Mouse (Mus musculus) retina, postnatal 1 day (tissue): ENCODE data around the gene Rnasel.

ENCODE experiments used
- DNase-seq: peaks from one replicate; pipeline ENCODE4 v3.0.0-alpha.2; 2012

The Rnasel gene

DNA sequence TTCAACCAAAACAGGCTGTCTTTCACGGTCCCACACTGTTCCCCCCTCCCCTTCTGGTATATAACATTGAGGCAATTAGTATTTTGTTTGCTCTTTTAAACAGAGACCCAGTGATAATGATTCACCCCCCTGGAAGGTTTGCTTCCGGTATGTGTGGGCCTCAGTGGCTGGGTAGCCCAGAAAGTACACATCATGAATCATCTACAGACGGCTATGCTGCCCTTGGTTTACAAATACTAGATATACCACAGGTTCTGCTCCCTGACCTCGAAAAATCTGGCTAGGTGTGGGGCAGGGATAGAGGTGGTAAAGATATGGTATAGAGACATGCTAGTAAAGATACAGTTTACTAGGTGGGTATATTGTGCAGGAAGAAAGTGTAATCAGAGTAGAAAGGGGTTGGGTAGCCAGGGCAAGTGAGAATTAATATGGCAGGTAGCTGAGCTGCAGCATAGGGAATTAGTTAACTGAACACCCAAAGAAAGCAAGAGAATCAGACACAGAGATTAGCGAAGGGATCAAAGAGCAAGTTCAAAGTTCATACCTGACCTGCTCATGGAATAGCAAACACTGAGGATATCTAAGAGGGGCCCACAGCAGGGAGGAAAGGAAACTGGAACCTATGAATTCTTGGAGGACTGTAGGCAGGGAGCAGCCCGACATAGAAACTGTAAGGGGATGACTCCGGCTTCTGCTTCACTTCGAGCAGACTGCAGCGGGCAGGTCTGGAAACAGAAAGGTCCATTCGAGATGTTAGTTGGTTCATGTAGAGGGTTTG, 21.0 kb downstream of the Rnasel start:
- DNase-seq: no peak

DNA sequence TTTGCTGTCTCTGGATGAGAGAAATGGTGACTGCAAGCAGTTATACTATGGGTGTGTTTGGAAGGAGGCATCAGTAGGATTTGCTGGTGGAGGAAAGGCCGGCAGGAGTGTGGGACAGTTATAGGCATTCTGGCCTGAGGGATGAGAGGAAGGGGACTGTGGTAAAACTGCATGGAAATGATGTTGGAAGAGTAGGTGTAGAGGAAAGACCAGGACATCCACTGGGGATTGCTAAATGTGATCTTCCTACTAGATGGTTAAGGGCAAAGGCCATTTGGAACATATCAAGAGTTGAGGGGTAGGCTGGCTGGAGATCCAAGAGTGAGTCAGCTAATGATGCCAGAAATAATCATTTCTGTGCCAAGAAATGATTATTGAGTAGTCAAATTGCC, 21.5 kb downstream of the Rnasel start:
- no peak for DNase-seq

DNA sequence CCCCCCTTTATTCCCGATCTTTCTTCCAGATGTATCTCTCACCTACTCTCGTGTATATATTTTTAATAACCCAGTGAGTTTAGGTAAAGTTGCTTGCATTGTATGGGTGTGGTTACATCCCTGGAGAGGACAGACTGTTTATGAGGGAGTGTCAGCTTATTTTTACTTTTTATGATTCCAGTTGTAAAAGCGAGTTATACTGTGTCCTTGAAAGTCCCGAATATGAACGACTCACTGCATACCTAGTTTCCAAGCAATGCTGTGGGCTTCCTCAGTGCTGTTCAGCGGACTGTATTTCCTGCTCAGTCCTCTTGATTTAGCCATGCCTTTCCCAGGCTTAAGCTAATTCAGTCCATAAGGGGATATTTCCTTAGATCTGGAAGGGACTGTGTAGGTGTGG, 25.9 kb downstream of the Rnasel start:
- no peak for DNase-seq

DNA sequence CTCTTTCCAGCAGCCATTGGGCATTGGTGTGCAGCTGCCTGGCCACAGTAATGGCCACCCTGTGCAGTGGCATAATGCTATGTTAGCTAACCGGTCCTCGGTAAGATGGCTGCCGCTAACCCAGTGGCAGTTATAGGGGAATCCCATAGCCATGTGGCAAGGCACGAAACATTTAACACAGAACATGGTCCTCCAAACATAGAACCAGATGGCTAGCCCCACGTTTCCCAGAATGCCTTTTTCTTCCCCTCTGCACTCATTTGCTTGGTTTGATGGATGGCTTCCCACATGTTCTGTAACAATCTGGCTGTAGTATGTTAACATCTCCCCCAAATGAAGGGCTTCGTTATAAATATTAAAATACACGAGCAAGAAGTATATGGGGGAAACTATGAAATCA, 27.0 kb downstream of the Rnasel start:
- no peak for DNase-seq

DNA sequence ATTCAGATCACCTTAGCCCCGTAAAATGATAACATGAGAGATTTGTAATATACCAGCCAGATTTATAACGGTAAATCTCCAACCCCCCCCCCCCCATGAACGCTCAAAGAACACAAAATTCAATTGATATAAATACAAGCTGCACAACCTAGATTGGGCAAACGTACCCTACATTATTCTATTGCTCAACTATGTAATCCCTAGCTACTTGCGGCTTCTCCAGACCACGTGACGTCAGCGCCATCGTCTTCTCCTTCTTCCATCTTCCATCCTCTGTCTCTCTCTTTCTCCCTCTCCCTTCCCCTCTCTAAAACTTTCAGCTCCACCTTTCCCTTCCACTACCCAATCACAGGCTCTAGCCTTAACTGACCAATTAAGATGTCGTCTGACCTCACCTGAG, 29.0 kb downstream of the Rnasel start:
- no peak for DNase-seq

DNA sequence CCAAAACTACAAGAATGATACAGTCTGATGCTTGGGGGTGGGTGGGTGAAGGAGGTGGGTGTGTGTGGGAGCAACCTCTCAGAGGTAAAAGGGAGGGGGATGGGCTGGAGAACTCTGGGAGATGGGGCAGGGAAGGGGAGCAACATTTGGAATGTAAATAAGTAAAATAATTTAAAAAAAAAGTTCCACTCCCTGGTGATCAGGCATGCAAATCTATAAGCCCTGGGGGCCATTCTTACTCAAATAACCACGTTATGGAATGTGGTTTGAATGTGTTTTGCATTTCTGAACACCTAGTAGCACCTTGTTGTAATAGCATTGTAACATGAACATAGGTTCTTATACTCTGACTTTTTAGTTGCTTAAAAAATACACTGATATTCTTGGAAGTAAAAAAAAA, 34.1 kb downstream of the Rnasel start:
- DNase-seq: no peak

DNA sequence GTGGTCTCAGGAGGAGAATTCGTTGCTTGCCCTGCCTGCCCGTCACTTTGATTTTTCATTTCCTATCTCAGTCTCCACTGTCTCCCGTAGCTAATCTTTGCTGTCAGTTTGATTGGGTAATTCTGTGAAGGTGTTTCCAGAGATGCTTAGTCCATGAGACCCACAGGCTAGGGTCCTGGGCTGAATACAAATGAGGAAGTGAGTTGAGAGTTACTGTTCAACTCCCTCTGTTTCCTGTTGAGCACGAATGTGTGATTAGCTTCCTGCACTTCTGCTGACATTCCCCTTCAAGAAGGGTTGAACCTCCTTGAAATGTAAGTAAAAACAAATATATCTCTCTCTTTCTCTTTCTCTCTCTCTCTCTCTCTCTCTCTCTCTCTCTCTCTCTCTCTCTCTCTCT, 36.4 kb downstream of the Rnasel start:
- DNase-seq: no peak

DNA sequence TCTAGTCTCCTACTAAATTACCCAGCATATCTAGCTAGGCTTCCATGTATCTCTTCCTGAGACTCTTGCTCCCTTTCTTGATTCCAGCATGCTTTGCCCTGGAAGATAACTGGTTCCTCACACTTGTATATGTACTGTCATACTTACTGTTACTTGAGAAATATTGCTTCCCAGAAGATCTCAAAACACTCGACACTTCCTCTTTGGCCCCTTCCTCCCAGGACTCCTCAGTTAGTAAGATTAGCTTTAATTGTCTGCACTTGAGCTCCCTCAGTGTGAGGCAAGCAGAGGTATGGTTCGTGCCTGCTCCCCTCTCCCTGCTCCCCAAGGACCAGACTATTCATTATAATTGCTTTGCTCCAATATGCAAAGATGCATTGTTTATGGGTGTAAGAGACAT, 41.5 kb downstream of the Rnasel start:
- DNase-seq: no peak

DNA sequence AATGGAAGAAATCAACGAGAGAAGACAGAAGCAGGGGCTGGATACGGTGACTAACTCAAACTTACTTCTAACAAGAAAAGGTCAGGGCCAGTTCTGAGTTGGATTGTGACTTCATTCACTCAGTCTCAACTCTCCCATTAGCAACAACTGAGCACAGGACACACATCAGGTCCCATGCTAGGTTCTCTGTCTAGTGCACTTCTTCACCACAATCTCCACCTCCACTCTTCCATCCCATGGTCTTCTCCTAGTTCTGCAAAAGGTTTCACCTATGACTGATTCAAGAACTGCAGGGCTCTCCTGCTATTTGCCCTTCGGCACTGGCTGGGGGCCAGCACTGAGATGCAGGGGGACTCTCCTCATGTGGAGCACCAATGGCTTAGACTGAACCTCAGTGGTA, 45.0 kb downstream of the Rnasel start:
- no peak for DNase-seq

DNA sequence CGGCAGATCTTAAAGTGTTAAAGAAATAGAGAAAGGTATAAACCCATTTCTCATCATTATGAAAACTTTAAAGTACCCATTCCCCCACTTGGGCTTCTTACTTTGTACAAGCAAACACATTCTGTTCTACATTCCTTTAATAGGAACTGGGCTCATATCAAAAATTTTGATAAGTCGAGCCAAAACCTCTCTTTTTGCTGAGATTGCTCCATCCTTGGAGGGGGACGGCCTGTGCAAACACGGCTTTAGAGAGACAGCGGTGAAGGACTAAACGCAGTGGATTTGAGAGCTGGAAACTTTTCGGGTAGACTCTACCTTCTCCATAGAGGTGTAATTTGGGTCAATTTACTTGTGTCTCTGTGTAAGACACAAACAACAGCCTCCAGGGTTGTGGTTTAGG, 53.5 kb downstream of the Rnasel start:
- no peak for DNase-seq

DNA sequence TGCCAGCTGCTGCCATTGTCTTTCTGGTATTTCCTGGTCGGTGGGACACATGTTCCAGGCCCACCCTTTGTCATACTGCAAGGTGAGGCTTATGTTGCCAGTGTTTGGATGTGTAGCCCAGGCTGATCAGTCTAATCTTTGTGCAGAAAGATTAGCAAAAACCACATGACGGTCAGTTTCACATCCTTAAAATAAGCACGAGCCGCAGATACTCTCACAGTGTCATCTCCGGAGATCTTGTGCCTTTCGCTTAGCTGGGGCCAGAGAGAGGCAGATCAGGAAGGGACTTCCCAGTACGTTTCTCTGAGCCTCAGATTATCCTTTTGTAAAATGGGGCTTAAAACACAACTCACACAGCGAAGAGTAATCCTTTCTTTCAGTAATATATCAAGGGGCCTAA, 54.3 kb downstream of the Rnasel start:
- no peak for DNase-seq

DNA sequence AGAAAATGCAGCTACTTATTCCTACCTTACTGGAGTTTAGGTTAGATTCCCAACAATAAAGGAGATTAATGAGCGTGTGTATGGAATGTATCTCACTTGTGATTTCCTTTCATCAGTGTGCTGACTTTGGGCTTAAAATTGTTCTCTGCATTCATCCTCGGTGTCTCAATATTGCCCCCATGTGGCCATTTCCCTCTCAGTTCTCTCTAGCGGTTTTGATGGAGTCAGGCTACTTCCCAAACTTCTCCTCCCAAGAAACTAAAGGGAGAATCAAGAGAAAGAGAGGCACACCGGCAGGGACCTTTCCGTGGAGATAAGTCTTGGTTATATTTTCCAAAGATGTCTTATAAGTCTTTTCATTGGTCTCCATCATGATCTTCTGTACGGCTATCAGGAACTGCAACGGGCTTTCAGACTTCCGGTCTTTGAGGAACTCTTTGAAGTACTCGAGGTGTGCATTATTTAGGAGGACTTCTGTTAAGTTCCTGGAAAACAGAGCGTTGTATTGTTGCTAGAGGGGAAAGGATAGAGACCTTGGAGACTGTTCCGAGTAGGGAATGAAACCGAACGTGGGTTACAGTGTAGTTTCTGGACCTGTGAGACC, 58.3 kb downstream of the Rnasel start:
- DNase-seq: peak; percentile 71
